Mouse (Mus musculus) stomach, embryonic 15.5 days (tissue): ENCODE data around the gene Dock8. TPM values are rescaled to one million over a fixed set of nuclear protein-coding genes. Genes with fewer than 3 reads are reported as not detected.

Source experiments
- ATAC-seq: fragments of 200-750 bp; cut with Nextera tagmentation; 2 replicates; pipeline ENCODE4 v1.8.0; 2017; ENCODE audit warnings: low read depth, moderate number of reproducible peaks, moderate TSS enrichment; ENCODE audit not compliant: insufficient read depth, low FRiP score
- H3K27ac ChIP-seq: fragments of 300-500 bp; sonication (generic); 2 replicates; pipeline ENCODE4 v1.5.1; 2015; ENCODE audit warnings: mild to moderate bottlenecking, inconsistent platforms
- H3K27me3 ChIP-seq: fragments of 300-500 bp; sonication (generic); replicated peaks from 2 replicates; pipeline ENCODE4 v1.6.1; 2015; ENCODE audit warnings: inconsistent platforms
- H3K36me3 ChIP-seq: fragments of 300-500 bp; sonication (generic); 2 replicates; pipeline ENCODE4 v1.6.1; 2015; ENCODE audit warnings: inconsistent platforms
- H3K4me1 ChIP-seq: fragments of 300-500 bp; sonication (generic); 2 replicates; pipeline ENCODE4 v1.6.1; 2015; ENCODE audit warnings: inconsistent platforms
- H3K4me2 ChIP-seq: fragments of 300-500 bp; sonication (generic); 2 replicates; pipeline ENCODE4 v1.6.1; 2015; ENCODE audit warnings: mild to moderate bottlenecking, inconsistent platforms
- H3K4me3 ChIP-seq: fragments of 300-500 bp; sonication (generic); replicated peaks from 2 replicates; pipeline ENCODE4 v1.5.1; 2015; ENCODE audit warnings: inconsistent platforms
- H3K9ac ChIP-seq: fragments of 300-500 bp; sonication (generic); 2 replicates; pipeline ENCODE4 v1.6.1; 2015; ENCODE audit warnings: inconsistent platforms
- H3K9me3 ChIP-seq: fragments of 300-500 bp; sonication (generic); 2 replicates; pipeline ENCODE4 v1.6.1; 2016; ENCODE audit warnings: inconsistent platforms
- WGBS: fragments of 180-500 bp; shearing (Covaris S2); methylation state at CpG from one replicate; pipeline ENCODE4 v1.1.7; 2015; 5-methylcytosine and 5-hydroxymethylcytosine counted together
- polyA plus RNA-seq: library from polyadenylated mRNA; unstranded; fragments of >200 nt; fragmentation: Nextera tagmentation; extraction: Ambion mirVana; gene quantifications from 2 replicates; pipeline ENCODE4 v1.2.1, GENCODE M21; 2015

Dock8 gene
- polyA plus RNA-seq, 1 experiment from 2014 or later: 6.0 TPM

GRCm38 (mm10) chr19:25137907-25138820, 138.8 kb downstream of the Dock8 start:
- no peak overlapping the region for H3K4me2 ChIP-seq
- H3K9ac ChIP-seq: no peak overlapping the region
- H3K27ac ChIP-seq: no peak overlapping the region
- no peaks in the 10 kb centered on the region for H3K4me1 ChIP-seq
- H3K27me3 ChIP-seq: no peaks in the 10 kb centered on the region
- no peaks in the 10 kb centered on the region for H3K36me3 ChIP-seq
- no peaks in the 10 kb centered on the region for H3K9me3 ChIP-seq
- WGBS: 75% methylated on average over 16 of the region's 16 CpGs
- no peak overlapping the region for H3K4me3 ChIP-seq
- ATAC-seq: no peak

DNA sequence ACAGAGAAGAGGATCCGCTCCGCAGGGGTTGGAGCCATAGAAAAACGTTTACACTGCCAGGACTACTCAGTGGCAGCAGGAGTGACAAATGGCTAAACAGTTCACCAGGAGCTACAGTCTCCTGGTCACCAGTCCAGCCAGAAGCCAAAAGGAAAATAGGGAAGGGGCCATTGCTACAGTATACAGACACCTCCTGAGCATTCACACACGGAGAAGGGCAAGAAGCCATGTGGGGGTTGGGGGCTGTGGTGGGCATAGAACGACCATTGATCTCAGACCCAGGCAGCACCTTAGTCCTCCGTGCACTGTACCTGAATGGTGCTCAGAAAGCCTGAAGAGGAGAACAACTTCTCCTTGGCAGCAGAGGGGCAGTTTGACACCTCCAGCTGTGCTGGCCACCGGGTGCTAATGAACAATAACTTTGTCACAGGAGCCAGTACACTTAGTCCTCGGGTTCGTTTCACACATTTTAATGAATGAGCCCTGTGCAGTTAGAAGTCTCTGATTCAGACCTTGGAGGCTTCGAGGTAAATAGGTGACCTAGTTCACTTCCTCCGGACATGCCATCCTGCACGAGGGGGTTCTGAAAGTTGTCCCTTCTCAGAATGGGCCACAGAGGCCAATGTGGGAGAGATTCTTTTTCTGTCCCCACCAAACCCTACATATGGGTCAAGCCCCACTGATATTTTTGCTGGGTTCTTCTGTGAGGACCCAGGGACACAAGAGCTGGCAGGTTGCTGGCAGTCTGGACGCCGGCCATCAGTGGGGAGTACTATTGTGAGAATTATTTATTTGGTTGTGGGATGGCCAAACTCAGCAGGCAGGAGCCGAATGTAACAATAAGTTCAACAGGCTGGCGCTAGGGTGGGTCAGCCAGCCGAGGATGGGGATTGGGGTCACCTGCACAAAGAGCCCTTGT, 145.0 kb downstream of the Dock8 start:
- no peak overlapping the region for H3K4me2 ChIP-seq
- H3K4me3 ChIP-seq: no peak overlapping the region
- no peaks in the 10 kb centered on the region for H3K36me3 ChIP-seq
- 55% methylated on average over 17 of the region's 17 CpGs for WGBS
- ATAC-seq: no peak; the same call in 1 of the 2 replicates
- H3K27ac ChIP-seq: no peak overlapping the region
- no peaks in the 10 kb centered on the region for H3K9me3 ChIP-seq
- H3K4me1 ChIP-seq: no peaks in the 10 kb centered on the region
- H3K27me3 ChIP-seq: no peaks in the 10 kb centered on the region
- no peak overlapping the region for H3K9ac ChIP-seq

DNA sequence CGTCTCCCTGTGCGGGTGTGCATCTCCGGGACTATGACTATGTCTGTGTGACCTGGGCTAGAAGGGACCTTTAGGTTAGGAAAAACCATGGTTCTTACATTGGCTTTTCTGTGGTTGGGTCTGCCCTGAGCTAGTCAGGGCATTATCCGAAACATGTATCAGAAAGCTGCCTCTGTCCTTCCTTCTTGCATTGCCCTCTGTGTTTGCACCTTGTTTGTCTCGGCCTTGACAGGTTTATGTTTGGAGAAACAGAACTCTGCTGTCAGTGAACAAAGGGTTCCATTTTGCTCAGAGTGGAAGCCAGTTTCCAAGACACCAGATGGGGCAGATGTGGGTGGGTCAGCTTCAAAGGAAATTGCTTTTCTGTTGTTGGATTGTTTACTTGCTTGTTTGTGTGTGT, 145.8 kb downstream of the Dock8 start:
- H3K27ac ChIP-seq: no peak overlapping the region
- H3K9ac ChIP-seq: no peak overlapping the region
- H3K4me1 ChIP-seq: no peaks in the 10 kb centered on the region
- ATAC-seq: no peak
- no peak overlapping the region for H3K4me3 ChIP-seq
- no peaks in the 10 kb centered on the region for H3K9me3 ChIP-seq
- WGBS: 78% methylated on average over 5 of the region's 5 CpGs
- H3K4me2 ChIP-seq: no peak overlapping the region
- no peaks in the 10 kb centered on the region for H3K27me3 ChIP-seq
- H3K36me3 ChIP-seq: no peaks in the 10 kb centered on the region

DNA sequence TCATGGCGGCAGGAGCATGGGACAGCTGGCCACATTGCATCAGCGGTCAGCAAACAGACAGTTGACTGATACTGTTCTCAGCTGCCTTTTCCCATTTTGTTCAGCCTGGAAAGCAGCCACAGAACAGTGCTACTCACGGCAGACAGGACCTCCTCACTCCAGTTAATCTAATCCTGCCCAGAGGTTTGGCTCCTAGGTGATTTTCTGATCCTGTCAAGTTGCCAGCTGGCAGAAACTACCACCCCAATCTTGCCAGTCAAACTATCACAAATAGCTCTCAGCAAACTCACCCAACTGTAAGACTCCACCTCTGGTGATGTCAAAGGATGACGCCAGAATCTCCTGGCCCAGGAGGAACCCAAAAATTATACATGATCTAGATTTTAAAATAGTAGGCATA, 146.8 kb downstream of the Dock8 start:
- Histone ChIP-seq H3K4me2 (no peak overlapping the region), H3K4me3 (no peak overlapping the region), H3K9ac (no peak overlapping the region), H3K36me3 (no peaks in the 10 kb centered on the region), H3K4me1 (no peaks in the 10 kb centered on the region), H3K27me3 (no peaks in the 10 kb centered on the region), H3K27ac (no peak overlapping the region), H3K9me3 (no peaks in the 10 kb centered on the region)
- WGBS: 82% methylated on average over 4 of the region's 4 CpGs
- no peak for ATAC-seq

DNA sequence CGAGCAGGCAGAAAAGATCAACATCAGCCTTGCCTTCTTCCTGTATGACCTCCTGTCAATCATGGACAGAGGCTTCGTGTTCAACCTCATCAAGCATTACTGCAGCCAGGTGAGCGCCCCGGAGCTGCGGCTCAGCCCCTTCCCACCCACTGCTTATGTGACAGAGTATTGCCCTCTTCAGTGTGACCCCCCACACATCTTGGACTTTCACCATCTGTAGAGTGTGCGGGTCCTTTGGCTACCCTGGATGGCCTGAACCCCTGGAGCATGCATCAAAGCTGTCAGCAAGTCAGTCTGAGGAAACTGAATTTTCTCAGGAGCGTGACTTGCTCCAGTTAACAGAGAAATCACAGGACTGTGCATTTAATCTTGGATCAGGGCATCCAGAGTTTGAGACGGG, 150.5 kb downstream of the Dock8 start:
- no peaks in the 10 kb centered on the region for H3K27me3 ChIP-seq
- no peak overlapping the region for H3K4me2 ChIP-seq
- no peaks in the 10 kb centered on the region for H3K9me3 ChIP-seq
- H3K4me3 ChIP-seq: no peak overlapping the region
- H3K27ac ChIP-seq: no peak overlapping the region
- no peaks in the 10 kb centered on the region for H3K4me1 ChIP-seq
- H3K9ac ChIP-seq: no peak overlapping the region
- no peaks in the 10 kb centered on the region for H3K36me3 ChIP-seq
- no peak for ATAC-seq
- 59% methylated on average over 8 of the region's 8 CpGs for WGBS

GRCm38 (mm10) chr19:25154506-25155178, 155.3 kb downstream of the Dock8 start:
- Histone ChIP-seq H3K27me3 (no peaks in the 10 kb centered on the region), H3K36me3 (no peaks in the 10 kb centered on the region), H3K27ac (no peak overlapping the region), H3K4me3 (no peak overlapping the region), H3K9me3 (no peaks in the 10 kb centered on the region), H3K9ac (no peak overlapping the region), H3K4me2 (no peak overlapping the region), H3K4me1 (no peaks in the 10 kb centered on the region)
- no peak for ATAC-seq
- WGBS: 78% methylated on average over 7 of the region's 7 CpGs

DNA sequence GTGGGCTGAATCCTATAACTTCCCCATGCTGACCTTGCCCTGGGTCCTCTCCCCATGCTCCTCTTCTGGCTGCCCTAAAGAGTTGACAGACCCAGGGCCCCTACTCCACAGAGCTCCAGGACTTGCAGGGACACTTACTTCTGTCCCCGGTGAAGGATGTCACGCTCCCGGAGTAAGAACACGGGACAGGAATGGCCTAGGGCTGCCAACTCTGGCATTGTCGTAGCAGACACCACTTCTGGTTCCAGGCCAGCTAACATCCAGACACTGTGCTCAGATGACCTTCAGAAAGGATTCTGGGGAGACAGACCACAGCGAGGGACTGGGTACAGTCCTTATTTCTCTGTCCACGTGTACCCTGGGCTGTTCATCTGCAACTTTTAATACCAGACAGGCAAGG, 155.9 kb downstream of the Dock8 start:
- Histone ChIP-seq H3K4me1 (no peaks in the 10 kb centered on the region), H3K27me3 (no peaks in the 10 kb centered on the region), H3K27ac (no peak overlapping the region), H3K4me3 (no peak overlapping the region), H3K36me3 (no peaks in the 10 kb centered on the region), H3K9ac (no peak overlapping the region), H3K9me3 (no peaks in the 10 kb centered on the region), H3K4me2 (no peak overlapping the region)
- WGBS: 88% methylated on average over 7 of the region's 7 CpGs
- no peak for ATAC-seq

GRCm38 (mm10) chr19:25155709-25156108, 156.4 kb downstream of the Dock8 start:
- Histone ChIP-seq H3K9me3 (no peaks in the 10 kb centered on the region), H3K27ac (no peak overlapping the region), H3K9ac (no peak overlapping the region), H3K4me3 (no peak overlapping the region), H3K36me3 (no peaks in the 10 kb centered on the region), H3K4me2 (no peak overlapping the region), H3K4me1 (no peaks in the 10 kb centered on the region), H3K27me3 (no peaks in the 10 kb centered on the region)
- whole genome bisulfite sequencing: 79% methylated on average over 11 of the region's 11 CpGs
- no peak for ATAC-seq

- H3K27ac ChIP-seq: no peak overlapping the region
- no peak overlapping the region for H3K4me2 ChIP-seq
- WGBS: 85% methylated on average over 3 of the region's 3 CpGs
- H3K4me3 ChIP-seq: no peak overlapping the region
- no peaks in the 10 kb centered on the region for H3K36me3 ChIP-seq
- no peak for ATAC-seq
- H3K4me1 ChIP-seq: no peaks in the 10 kb centered on the region
- H3K9ac ChIP-seq: no peak overlapping the region
- no peaks in the 10 kb centered on the region for H3K27me3 ChIP-seq
- no peaks in the 10 kb centered on the region for H3K9me3 ChIP-seq
These were observed 162.9 kb downstream of the Dock8 start for GRCm38 (mm10) chr19:25162270-25162669.

DNA sequence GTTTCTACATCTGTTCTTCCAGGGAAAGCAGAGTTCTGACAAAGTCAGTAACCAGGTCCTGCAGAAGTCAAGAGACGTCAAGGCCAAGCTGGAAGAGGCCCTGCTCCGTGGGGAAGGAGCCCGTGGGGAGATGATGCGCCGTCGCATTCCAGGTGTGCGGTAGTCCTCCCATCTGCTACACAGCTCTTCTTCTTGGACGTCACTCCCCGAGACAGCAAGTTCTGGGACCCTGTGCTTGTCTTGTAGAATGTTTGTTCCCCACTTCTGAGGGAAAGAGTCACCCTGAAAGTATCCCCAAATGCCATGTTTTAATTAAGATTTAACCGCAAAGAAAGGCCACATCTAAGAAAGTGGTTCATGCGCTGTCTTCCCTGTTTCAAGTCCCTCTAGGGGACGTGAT, 164.1 kb downstream of the Dock8 start:
- WGBS: 85% methylated on average over 12 of the region's 12 CpGs
- Histone ChIP-seq H3K9me3 (no peaks in the 10 kb centered on the region), H3K4me1 (no peaks in the 10 kb centered on the region), H3K9ac (no peak overlapping the region), H3K4me3 (no peak overlapping the region), H3K4me2 (no peak overlapping the region), H3K27me3 (no peaks in the 10 kb centered on the region), H3K27ac (no peak overlapping the region), H3K36me3 (no peaks in the 10 kb centered on the region)
- no peak for ATAC-seq

DNA sequence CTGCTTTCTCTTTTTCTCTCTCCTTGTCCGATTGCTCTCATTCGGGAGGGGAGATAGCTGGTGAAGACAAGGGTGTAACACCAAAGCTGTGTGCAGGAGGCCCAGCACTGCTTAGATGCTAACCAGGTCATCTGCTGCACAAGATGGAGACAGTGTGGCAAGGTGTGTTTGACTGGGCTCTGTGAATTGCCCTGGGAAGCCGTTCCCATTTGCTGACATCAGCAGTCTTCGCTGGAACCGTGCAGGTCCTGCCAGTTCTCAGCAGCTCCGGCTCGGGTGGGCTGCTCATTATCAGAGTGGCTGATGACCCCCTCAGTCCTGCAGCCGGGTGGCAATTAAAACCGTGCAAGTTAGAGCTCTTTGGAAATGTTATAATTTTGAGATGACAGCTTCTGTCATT, 167.1 kb downstream of the Dock8 start:
- H3K9ac ChIP-seq: no peak overlapping the region
- H3K27me3 ChIP-seq: no peaks in the 10 kb centered on the region
- no peak for ATAC-seq
- no peak overlapping the region for H3K4me2 ChIP-seq
- H3K4me3 ChIP-seq: no peak overlapping the region
- no peaks in the 10 kb centered on the region for H3K9me3 ChIP-seq
- H3K36me3 ChIP-seq: no peaks in the 10 kb centered on the region
- H3K4me1 ChIP-seq: no peaks in the 10 kb centered on the region
- WGBS: 67% methylated on average over 9 of the region's 9 CpGs
- H3K27ac ChIP-seq: no peak overlapping the region

DNA sequence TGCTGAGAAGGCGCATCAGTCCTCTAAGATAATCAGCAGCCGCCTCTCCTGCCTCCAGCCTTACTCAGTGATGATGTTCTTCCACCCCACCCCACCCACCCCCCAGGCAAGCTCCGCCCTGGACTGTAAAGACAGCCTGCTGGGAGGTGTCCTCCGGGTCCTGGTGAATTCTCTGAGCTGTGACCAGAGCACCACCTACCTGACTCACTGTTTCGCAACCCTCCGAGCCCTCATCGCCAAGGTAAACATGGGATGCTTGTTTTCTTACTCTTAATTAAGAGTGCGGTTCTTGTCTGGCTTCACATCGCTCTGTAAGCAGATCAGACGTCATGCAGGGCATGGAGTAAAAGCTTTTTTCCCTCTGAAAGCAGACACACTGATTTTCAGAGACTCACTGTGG, 172.1 kb downstream of the Dock8 start:
- Histone ChIP-seq H3K4me1 (no peaks in the 10 kb centered on the region), H3K27me3 (no peaks in the 10 kb centered on the region), H3K36me3 (no peaks in the 10 kb centered on the region), H3K9ac (no peak overlapping the region), H3K9me3 (no peaks in the 10 kb centered on the region), H3K27ac (no peak overlapping the region), H3K4me3 (no peak overlapping the region), H3K4me2 (no peak overlapping the region)
- ATAC-seq: no peak
- 55% methylated on average over 10 of the region's 10 CpGs for WGBS
